Mouse (Mus musculus): ENCODE results near the gene Mllt3. TPM values are rescaled to one million over a fixed set of nuclear protein-coding genes. Genes with fewer than 3 reads are reported as not detected.

The Mllt3 gene
- polyA plus RNA-seq, 1 experiment: 15.9 TPM

DNA sequence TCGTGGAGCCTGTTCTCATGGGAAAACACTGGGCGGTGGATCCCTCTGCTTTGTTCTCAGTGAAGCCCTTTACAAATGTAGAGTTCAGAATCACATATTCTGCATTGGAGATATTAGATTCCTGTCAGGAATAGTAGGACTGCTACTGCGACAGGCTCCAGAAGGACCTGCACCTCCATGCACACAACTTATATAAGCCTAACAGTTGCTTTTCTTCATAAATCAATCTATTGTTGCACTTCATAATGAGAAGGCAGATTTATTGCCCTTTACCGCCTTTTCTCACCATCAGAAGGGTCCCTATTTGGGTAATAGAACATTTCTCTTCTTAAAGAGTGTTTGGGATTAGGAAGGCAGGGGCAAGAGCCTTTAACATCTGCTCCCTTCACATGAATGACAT, 231.0 kb downstream of the Mllt3 start:
- no peak for TF ChIP-seq GATA1 (IDR thresholded peaks at IDR 0.05; ENCODE audit: low read length)

DNA sequence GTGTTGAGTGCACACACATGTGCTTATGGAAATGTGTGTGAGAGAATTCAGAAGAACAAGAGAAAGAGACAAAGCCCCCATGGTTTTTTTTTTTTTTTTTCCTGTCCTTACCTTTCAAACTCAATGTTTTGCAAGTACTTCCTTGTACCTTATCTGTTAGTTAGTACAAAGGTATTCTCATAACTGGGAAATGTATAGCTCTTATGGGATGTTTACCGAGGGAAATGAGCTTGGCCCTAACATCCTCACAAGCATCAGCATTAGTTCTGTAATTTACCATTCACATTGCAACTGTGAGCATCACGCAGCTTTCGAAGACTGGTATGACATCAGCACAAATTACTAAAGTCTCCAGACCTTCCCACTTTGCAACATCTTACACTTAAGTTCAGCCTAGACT, 231.8 kb downstream of the Mllt3 start:
- no peak for TF ChIP-seq GATA1 (IDR thresholded peaks at IDR 0.05; ENCODE audit: low read length)

DNA sequence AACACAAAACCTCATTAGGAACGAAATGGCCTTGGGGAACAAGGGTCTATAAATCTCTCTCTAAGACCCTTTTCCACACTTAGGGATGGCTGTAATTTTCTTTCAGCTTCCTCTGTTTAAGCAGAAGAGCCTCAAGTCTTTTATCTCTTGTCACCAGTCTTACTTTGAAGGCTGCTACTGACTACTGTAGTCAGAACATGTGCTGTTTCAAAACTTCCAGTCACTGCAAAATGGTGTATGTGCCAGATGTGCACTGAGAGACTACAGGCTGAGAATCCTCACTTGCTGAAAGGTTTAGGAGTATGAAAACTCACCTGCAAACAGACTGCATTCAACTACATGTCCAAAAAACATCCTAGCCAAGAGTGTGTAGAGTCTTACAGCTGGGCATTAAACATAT, 232.9 kb downstream of the Mllt3 start:
- TF ChIP-seq GATA1 (IDR thresholded peaks at IDR 0.05; ENCODE audit: low read length): no peak

DNA sequence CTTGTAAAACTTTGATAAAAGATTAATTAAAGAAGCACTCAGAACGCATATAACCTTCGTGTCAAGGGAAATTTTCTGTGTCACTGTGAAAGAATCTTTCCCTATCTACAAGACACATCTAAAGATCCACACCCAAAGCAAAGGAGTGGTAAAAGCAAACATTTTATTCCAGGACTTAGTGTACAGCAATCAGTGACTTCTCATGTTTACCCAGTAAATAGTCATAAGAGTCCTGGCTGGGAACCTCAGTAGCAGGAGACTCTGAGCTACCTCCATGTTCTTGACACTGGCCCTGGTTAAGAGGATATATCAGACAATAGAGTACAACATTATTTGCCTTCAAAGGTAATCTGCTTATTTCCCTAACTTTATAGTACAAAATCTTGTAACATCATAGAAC, 233.7 kb downstream of the Mllt3 start:
- TF ChIP-seq GATA1 (IDR thresholded peaks at IDR 0.05; ENCODE audit: low read length): no peak

DNA sequence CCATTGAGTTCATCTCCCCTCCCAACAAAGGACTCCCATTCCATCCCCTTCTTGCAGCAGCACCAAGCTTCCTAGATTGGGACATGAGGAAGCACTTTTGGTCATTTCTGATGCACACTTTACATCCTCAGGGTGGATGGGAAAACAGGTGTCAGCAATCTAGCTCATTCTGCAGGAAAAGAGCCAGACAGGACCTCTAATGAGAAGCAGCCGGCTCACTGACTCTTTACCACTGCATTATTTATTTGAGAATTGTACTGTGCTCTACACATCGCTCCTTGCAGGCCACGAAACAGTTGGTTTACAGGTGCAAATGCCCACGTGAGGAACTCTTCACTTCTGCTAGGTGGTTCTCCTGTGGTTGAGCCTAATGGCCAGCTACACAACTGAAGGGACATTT, 237.9 kb downstream of the Mllt3 start:
- TF ChIP-seq GATA1 (IDR thresholded peaks at IDR 0.05; ENCODE audit: low read length): no peak

DNA sequence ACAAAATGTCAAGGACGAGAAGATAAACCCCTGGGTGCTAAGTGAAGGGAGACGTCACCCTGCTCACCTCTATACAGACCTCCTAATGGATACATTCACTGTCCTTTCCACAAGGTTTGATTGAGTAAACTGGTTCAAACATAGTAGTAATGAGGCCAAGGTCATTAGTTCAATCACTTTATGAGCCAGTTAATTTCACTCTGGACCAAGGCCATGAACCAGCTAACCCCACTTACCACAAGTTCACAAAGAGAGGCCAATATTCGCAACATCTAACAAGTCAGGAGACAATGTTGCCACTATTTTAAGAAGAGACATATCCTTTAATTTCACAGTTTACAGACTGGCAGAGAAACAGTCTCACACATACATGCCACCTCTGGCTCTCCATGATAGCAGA, 238.9 kb downstream of the Mllt3 start:
- no peak for TF ChIP-seq GATA1 (IDR thresholded peaks at IDR 0.05; ENCODE audit: low read length)

DNA sequence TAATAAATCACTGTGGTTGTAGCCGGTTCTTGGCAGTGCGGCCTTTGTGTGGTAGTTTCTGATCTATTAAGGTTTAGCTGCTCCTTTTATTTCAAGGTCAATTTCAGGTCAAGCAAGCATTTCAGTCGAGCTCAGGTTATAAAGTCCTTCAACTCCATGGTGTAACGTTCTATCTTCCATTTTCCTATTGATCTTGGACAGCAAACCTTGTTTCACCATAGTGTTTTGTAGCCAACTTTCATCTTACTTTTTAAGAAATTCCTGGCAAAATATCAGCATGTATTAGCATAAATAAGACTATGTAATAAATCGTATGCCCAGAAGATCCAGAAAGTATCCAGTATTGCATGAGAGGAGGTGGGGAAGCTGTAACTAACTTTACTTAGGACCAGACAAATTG, 240.7 kb downstream of the Mllt3 start:
- TF ChIP-seq GATA1 (IDR thresholded peaks at IDR 0.05; ENCODE audit: low read length): no peak

DNA sequence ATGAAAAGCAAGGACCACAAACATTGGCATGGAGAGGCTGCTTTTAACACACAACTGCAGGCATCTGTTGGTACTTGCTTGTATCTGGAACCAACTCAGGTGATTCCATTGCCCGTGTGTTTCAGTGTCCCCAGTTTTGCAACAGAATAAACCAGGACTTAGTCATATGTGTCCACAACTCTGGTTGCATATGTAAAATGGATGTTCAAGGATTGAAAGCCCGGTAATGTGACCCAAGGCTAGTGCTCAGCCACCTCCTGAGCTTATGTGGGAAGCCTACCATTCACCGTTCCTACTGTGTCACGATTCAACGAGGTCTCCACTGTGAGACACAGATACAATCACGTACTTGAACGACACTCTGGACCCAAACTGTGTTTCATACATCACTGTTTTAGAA, 243.7 kb downstream of the Mllt3 start:
- no peak for TF ChIP-seq GATA1 (IDR thresholded peaks at IDR 0.05; ENCODE audit: low read length)

DNA sequence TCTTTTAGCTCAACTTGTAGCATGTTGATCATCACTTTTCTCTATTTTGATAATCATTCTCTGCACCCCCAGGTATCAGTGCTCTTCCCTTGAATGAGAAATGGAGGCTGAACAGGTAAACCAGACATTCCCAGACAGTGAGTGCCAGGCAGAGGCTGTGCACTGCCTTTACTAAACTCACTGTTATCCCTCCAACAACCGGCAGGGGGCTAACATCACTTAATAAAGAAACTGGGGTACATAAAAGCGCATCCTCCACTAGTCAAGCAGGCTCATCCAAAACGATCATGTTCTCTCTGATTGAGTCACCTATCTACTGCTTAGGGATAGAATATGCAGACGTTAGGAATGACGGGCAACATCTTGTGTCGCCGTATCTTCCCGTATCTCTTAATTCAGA, 244.5 kb downstream of the Mllt3 start:
- TF ChIP-seq GATA1 (IDR thresholded peaks at IDR 0.05; ENCODE audit: low read length): no peak

DNA sequence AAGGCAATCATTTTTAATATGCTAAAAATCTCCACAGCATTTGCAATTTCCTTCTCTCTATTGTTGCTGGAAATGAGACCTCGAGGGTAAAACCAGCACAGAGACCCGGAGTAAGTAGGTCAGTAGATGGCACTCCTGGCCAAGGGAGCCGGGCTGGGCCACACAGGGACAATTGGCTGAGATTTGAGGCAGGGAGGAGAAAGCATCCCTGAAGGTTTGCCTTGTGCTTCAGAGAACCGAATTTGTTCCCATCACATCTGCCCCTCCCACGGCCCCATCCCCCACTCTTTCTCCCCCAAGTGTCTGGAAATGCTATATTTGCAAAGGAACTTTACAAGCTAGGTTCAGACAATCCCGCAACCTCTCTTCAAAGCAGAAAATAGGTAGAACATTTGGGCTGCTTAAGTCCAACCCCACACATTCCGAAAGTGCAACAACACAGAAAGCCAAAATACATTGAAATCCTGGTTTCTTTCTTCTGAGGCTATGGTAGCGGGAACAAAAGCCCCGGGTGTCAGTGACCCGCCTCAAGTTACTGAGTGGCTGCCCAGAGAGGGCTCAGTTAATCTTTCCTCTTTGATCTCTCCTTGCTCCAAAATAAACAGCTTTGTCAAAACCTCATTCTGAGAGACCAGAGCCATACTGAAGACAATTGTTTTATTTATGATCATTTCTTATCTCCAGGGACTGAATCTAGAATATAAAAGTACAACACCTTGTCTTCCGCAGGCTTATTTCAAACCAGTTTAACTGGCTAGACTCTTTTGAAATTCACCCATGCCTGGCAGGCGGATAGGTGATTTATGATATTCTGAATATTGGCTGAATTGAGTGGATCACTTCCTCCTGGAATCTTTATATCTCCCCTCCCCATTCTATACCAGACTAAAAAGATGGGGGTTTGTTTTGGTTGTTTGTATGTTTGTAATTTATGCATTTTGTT, 247.8 kb downstream of the Mllt3 start:
- TF ChIP-seq GATA1 (IDR thresholded peaks at IDR 0.05; ENCODE audit: low read length): no peak

DNA sequence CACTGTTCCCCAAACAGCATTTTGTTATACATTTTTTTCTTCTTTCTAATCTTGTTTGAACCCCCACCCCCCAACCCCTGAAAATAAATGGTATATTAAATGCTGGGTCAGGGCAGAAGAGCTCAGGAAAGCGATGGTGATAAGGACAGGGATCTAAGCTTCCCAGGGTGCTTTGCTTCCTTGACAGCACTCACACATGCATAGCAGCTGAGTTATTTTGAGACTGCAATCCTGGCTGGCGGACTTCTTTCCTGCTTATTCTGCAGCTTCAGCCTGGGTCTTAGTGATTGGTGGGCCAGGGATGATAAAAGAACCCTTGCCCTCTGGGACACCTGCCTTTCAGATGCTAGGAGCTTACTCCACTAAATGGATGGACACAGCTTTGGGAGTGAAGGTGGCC, 249.4 kb downstream of the Mllt3 start:
- TF ChIP-seq GATA1 (IDR thresholded peaks at IDR 0.05; ENCODE audit: low read length): no peak

DNA sequence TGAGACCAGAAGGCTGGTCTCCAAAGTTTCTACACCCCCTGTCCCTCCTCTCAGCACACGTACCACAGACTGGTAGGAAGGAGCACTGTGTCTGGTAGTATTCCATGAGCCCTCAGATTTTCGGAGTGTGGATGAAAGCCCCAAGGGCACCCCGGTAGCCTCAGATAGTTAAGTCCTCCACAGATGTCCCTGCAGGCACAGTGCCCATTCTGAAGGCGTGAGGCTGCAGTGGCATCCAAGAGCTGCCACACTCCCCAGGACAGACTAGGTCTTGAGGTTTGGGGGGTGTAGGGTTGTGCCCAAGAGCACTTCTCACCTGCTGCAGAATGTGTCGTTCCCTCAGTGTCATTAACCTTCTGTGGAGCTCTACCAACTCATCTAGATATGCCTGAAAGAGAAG, 251.2 kb downstream of the Mllt3 start:
- TF ChIP-seq GATA1 (IDR thresholded peaks at IDR 0.05; ENCODE audit: low read length): no peak

DNA sequence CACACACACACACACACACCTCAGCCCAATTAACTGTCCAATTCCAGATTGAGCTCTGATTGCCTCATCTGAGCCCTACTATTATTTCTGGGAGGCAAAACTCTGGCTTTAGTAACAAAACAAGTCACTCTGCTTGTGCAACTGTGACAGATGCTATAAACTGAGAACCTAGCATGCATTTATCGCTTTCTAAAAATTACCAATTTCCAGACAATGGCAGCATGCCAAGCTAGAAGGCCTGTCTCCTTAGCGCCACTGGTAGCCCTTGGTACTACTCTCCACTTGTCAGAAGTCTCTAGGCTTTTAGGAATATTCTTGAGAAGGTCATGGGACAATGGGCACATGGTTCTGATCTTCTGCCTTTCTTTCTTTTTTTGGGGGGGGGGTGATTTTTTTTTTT, 257.4 kb downstream of the Mllt3 start:
- TF ChIP-seq GATA1 (IDR thresholded peaks at IDR 0.05; ENCODE audit: low read length): no peak

DNA sequence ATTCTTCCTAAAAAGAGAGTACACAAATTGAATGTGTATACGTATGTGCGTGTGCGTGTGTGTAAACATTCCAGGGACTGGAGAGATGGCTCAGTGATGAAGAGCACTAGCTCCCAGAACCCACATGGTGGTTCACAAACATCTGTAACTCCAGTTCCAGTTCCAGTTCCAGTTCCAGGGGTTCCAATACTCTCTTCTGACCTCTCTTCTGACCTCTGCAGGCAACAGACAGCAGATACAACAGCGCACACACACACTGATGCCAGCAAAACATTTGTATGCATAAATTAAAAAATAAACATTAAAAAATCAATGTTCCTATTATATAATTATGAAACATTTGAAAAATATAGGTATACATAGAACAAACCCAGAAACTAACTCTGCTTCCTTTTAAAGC, 258.6 kb downstream of the Mllt3 start:
- TF ChIP-seq GATA1 (IDR thresholded peaks at IDR 0.05; ENCODE audit: low read length): no peak

DNA sequence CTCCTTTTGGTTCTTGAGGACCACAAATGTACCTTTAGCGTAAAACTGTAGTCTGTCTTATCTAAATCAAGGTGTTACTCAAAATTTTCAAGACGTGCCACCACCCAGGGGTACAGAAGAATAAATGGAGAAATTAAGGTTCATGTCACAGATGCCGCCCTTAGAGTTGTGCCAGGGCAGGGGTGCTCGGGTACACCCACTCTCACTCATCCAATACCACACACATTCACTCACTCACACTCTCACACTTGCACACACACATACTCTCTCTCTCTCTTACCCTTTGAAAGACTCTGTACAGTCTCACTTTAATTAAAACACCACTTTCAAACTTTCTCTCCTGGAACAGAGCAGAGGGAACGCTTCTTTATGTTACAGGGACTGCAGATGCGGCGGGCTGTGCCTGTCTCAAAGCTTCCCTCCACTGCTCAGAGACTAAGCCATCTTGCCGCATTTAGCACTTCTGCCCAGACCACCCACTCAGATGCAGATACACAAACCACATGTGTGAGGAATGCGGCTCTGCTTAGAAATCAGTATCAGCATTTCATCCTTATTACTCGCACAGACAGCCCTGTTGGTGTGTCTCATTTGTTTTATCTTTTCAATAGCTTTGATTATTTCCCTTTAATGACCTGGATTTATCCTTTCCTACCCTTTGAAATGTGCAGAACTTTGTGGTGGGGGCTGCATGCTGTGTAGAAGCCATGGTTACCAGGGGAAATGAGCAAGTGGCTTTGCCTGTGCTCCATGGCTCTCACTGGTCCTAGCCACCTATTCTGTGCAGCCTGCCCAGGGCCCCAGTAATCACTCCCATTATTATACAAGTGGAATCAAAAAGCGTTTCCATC, 265.2 kb downstream of the Mllt3 start:
- no peak for TF ChIP-seq GATA1 (IDR thresholded peaks at IDR 0.05; ENCODE audit: low read length)

DNA sequence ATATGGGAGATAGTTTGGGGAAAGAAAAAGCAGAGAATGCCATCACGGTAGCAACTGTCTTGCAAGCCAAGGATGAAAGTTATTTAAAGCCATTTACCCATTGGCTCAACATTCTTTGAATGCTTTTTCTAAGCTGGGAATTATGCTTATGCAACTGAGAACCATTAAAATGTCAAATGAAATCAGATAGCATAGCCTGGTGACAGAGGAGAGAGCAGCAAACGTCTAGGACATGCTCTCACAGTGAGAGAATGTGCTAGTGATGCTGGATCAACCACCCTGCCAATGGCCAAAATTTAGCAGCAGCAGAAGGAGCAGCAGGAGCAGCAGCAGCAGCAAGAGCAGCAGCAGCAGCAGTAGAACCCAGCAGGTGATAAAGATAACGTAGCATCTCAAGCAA, 267.4 kb downstream of the Mllt3 start:
- no peak for TF ChIP-seq GATA1 (IDR thresholded peaks at IDR 0.05; ENCODE audit: low read length)

DNA sequence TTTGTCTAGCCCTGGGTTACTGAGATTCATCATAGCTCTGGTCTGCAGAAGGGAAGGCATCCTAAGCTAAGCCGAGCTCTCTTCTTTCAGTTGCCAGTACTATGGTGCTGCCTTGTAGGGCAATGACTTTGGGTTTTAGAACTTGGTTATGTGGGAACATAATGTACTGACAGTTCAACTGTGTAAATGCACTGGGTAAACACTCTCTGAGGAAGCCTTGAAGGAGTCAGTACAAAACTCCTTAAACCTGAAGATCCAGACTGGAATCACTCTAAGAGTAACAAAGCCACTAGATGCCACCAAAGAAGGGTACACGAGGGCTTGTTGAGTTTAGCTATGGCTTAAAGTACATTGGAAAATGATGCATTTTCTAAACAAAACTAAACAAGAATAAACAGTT, 272.1 kb downstream of the Mllt3 start:
- no peak for TF ChIP-seq GATA1 (IDR thresholded peaks at IDR 0.05; ENCODE audit: low read length)

All from G1E-ER4 (cell line).